Mouse (Mus musculus): ENCODE data around the gene Agap1.

- TF ChIP-seq CTCF (IDR thresholded peaks at IDR 0.05 in 2 of 3, conservative IDR thresholded peaks at IDR 0.05 in 1 of 3; ENCODE audit: control insufficient read depth in 1 of 3, insufficient read depth in 1 of 3, low read depth in 2 of 3, low read length in 3 of 3, poor library complexity in 1 of 3, severe bottlenecking in 1 of 3) = no peak
- TF ChIP-seq GATA1 (IDR thresholded peaks at IDR 0.05; ENCODE audit: low read depth, low read length) = no peak
- TF ChIP-seq ETS1 (IDR thresholded peaks at IDR 0.05; ENCODE audit: low read depth, low read length) = no peak
- no peak for TF ChIP-seq E2F4 (IDR thresholded peaks at IDR 0.05; ENCODE audit: borderline replicate concordance, low read depth, low read length)
- no peak for TF ChIP-seq SIN3A (IDR thresholded peaks at IDR 0.05; ENCODE audit: low read length)
- TF ChIP-seq TAL1 (IDR thresholded peaks at IDR 0.05; ENCODE audit: low read length) = no peak
- TF ChIP-seq ZKSCAN1 (IDR thresholded peaks at IDR 0.05; ENCODE audit: low read depth, low read length) = no peak
- no peak for TF ChIP-seq BHLHE40 (IDR thresholded peaks at IDR 0.05; ENCODE audit: borderline replicate concordance, low read depth, low read length)
- no peak for TF ChIP-seq USF1 (IDR thresholded peaks at IDR 0.05; ENCODE audit: low read depth, low read length)
- TF ChIP-seq USF2 (IDR thresholded peaks at IDR 0.05; ENCODE audit: borderline replicate concordance in 1 of 2, insufficient read depth in 1 of 2, low read depth in 1 of 2, low read length in 2 of 2) = no peak
- TF ChIP-seq HCFC1 (IDR thresholded peaks at IDR 0.05; ENCODE audit: low read depth, low read length) = no peak
- no peak for TF ChIP-seq MEF2A (IDR thresholded peaks at IDR 0.05; ENCODE audit: extremely low read depth, insufficient replicate concordance, low read depth, low read length, poor library complexity, severe bottlenecking)
- no peak for TF ChIP-seq ELF1 (IDR thresholded peaks at IDR 0.05; ENCODE audit: low read depth, low read length)
- TF ChIP-seq TBP (IDR thresholded peaks at IDR 0.05; ENCODE audit: low read depth, low read length) = no peak
These were observed 155.4 kb downstream of the Agap1 start for GRCm38 (mm10) chr1:89609964-89610363.

All from MEL (cell line).